Mouse (Mus musculus) urinary bladder, adult 2 months (tissue): ENCODE measurements around the gene Ahsg. TPM values are rescaled to one million over a fixed set of nuclear protein-coding genes. Genes with fewer than 3 reads are reported as not detected.

Experiments
- DNase-seq: peaks from one replicate; pipeline ENCODE4 v3.0.0; 2022; ENCODE audit warnings: low spot score
- polyA plus RNA-seq: library from polyadenylated mRNA; depleted of rRNA; stranded (reverse); fragments of >200 nt; gene quantifications from 2 replicates; pipeline ENCODE4 v1.2.3, GENCODE M21; 2012; rRNA removed

Gene Ahsg
- 0.21 and 1.8 TPM in 2 replicates for polyA plus RNA-seq

- DNase-seq, result no peak
Measured at GRCm38 (mm10) chr16:22890683-22891510, at the start of gene Ahsg. Ahsg (plus strand) TSS chr16:22891277.

GRCm38 (mm10) chr16:22842871-22843270 lies 48.2 kb upstream of the Ahsg start:
- no peak for DNase-seq

GRCm38 (mm10) chr16:22844061-22844801 lies 46.8 kb upstream of the Ahsg start:
- DNase-seq, result peak; percentile 47

- DNase-seq, result no peak
Measured at GRCm38 (mm10) chr16:22844834-22845233, 46.2 kb upstream of the Ahsg start.

GRCm38 (mm10) chr16:22845481-22845880 lies 45.6 kb upstream of the Ahsg start:
- no peak for DNase-seq

- no peak for DNase-seq
Measured at GRCm38 (mm10) chr16:22847686-22848085, 43.4 kb upstream of the Ahsg start.

GRCm38 (mm10) chr16:22848331-22848730 lies 42.7 kb upstream of the Ahsg start:
- no peak for DNase-seq

GRCm38 (mm10) chr16:22852709-22853108 lies 38.4 kb upstream of the Ahsg start:
- no peak for DNase-seq

- no peak for DNase-seq
Measured at GRCm38 (mm10) chr16:22856773-22857172, 34.3 kb upstream of the Ahsg start.

GRCm38 (mm10) chr16:22857431-22858113 lies 33.5 kb upstream of the Ahsg start, which contains the start of the genes Tbccd1 and Dnajb11:
Tbccd1 (minus strand) TSS chr16:22857669.
Dnajb11 (plus strand) TSS chr16:22857845.
- DNase-seq, result peak; percentile 97

GRCm38 (mm10) chr16:22872397-22872796 lies 18.7 kb upstream of the Ahsg start:
- DNase-seq, result no peak

GRCm38 (mm10) chr16:22873369-22873768 lies 17.7 kb upstream of the Ahsg start:
- no peak for DNase-seq

GRCm38 (mm10) chr16:22876218-22877043 lies 14.6 kb upstream of the Ahsg start:
- no peak for DNase-seq

GRCm38 (mm10) chr16:22877660-22878390 lies 13.3 kb upstream of the Ahsg start:
- DNase-seq, result no peak

GRCm38 (mm10) chr16:22878716-22879115 lies 12.4 kb upstream of the Ahsg start:
- DNase-seq, result no peak

- no peak for DNase-seq
Measured at GRCm38 (mm10) chr16:22879945-22880595, 11.0 kb upstream of the Ahsg start.

GRCm38 (mm10) chr16:22880900-22881299 lies 10.2 kb upstream of the Ahsg start:
- DNase-seq, result no peak

GRCm38 (mm10) chr16:22881487-22881886 lies 9.6 kb upstream of the Ahsg start:
- no peak for DNase-seq

- DNase-seq, result no peak
Measured at GRCm38 (mm10) chr16:22883441-22883840, 7.6 kb upstream of the Ahsg start.

- no peak for DNase-seq
Measured at GRCm38 (mm10) chr16:22885356-22885755, 5.7 kb upstream of the Ahsg start.
